Mouse (Mus musculus) cerebellum, adult 11 months (tissue): ENCODE measurements at regions not wholly inside any gene's neighbourhood (a gene's known extent, or its start where the extent isn't known, plus 50 kb on each side); places are given as distances from the start of the nearest gene placed in this dataset.
A peak's percentile ranks its signal among the peaks of the same experiment; 100 is the strongest.

Source experiments
- DNase-seq: peaks from one replicate; pipeline ENCODE4 v3.0.0; 2022

DNA sequence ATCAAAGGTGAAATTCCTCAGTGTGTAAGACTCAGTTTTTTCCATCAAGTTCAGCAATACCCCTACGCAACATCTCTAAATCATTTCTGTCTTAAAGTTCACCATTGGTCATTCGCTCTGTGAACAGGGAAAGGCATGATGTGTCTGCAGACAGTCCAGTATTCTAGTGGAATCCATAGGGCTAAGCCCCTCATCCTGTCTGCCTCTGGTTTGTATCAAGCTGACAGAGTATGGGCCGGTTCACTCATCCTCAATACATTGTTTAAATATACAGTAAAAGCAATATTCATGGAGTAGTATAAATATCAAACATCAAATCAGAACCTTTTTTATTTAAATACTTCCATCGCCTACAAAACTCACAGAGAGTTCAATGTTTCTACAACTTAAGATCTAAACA is 152.9 kb upstream of the Paip1 start:
- no peak for DNase-seq

DNA sequence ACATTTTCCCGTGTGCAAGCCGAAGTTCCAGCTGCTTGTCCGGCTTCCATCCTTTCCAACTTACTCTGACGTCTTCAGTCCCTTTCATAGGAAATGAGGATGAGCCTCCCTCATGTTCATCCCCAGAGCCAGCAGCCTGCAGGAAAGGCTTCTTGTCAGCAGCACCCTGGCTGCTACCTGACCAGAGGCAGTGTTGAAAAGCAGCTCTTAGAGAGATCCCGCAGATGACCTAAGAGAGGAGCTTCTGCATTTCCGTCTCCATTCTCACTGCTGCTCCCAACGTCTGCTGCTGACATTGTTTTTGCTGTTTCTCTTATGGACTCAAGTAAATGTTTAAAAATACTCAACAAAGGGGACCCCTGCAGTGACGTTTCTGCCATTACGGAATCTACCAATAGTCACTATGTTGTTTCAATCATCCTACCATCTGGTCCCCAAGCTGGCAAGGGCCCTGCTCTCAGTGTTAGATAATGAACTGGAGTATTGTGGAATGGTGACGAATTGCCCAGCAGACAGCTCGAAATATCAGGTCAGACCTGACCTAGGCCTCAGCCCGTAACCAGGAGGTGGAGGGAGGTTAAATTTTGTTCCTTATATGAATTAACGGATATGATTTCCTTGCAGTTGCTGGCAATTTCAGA is 151.0 kb upstream of the Paip1 start:
- DNase-seq = no peak

DNA sequence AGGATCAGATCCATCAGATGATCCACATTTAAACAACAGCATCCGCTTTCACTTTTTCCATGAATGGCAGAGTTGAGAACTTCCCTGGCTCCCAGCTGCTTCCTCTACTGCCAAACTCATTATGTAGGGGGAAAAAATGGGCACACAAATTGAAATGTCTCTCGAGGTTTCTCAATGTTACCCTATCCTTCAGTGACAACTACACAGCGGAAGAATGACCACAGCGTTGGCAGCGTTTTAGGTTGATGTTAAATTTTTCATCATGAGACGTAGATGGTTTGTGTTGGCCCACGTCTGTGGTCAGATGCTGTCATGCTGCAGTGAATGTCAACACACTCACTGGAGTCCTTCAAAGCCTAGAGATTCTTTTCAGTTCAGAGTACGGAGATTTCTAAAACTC is 149.0 kb upstream of the Paip1 start:
- DNase-seq = no peak

DNA sequence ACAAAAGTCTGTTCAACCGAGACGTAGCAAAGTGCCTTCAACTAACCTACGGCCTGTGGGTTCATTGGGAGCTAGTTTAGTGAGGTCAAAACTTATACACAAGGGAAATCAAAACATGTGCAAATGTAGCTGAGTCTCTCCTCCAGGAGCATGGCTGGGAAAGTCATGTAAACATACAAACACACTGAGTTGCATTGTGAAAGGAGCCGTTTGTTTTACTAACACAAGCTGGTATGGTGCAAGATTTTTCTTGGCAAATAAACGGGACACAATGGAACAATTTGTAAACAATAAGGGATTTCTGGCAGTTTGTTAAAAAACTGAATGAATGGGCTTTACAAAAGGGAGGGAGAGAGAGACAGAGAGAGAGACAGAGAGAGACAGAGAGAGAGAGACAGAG is 147.8 kb upstream of the Paip1 start:
- DNase-seq = no peak

DNA sequence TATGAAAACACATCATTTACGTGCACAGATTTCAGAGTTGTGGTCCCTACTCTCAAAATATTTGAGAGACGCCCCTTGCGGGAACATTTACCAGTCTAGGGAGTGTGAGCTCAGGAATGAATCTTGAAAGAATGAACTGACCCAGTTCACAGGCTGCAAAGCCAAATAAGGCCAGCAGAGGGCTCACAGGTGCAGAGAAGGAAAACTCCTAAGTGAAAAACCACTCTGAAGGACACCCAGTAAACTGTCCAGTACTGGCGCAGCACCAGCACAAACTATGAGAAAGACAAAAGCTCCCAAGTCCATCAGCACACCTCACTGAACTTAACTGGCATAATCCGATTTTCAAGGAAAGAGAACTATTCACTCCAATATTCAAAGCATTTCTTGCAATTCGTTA is 145.0 kb upstream of the Paip1 start:
- DNase-seq = peak; percentile 24

DNA sequence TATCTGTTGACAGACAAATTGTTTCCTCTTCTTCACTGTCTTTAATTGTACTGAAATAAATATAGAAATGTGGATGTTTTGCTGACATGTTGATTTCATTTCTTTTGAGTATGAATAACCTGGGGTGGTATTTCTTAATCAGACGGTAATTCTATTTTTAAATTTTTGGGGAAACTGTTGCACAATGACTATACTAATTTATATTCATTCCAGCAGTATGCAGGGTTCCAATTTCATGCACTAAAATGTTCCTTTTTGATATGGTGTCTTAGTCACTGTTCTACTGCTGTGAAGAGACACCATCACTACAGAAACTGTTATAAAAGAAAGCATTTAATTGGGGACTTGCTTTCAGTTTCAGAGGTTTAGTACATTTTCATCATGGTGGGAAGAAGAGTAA is 119.2 kb upstream of the Paip1 start:
- DNase-seq = no peak

DNA sequence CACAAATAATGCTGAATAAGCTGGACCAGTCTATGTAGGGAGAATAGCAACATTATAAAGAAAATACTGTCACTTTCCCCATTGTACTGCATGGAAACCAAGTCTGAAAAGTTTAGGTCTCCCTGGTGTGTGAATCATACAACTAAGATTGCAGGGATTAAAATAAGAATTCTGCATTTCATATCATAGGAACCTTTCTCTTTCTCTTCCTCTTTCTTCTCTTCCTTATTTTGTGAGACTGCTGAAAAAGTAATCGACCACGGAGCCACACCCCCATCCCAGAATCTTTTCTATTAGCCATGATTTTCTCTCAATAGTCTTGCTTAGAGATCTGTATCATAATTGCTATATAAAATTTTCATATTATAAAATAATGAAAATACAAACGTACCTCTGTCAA is 118.4 kb upstream of the Paip1 start:
- DNase-seq = no peak

DNA sequence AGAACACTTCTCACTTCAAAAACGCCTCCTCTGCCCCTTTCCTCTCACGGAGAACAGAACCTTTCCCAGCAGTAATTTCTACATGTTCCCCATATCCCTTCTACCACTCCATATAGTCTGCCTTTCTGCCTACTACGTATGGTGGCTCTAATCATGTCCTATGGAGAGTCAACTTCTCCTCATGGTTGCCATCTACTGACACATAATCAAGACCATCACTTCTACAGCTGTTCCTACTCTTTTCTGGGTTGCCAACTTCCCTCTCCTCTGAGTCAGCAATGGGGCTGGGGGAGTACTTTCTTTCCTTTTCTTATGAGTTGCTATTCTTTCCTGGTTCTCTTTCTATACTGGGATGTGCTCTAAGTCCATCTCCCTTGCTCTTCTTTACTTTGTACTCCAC is 114.0 kb upstream of the Paip1 start:
- no peak for DNase-seq

DNA sequence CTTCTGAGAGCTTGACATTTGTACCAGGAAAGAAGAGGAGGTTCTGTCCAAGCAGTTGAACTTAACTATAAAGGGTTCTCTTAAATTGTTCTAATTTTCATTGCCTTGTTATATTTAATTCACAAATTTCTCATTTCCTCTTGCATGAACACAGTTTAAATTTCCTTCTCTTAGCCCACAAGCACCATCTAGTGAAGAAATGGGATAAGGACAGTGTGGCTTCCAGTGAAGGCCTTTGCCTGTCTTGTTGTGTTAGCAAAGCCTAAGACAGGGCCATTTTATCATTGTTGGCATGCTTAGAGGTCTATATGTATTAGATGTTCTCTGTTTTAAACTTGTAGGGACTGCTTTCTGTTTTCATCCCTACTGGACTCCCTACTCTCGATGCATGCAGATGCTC is 110.0 kb upstream of the Paip1 start:
- no peak for DNase-seq

DNA sequence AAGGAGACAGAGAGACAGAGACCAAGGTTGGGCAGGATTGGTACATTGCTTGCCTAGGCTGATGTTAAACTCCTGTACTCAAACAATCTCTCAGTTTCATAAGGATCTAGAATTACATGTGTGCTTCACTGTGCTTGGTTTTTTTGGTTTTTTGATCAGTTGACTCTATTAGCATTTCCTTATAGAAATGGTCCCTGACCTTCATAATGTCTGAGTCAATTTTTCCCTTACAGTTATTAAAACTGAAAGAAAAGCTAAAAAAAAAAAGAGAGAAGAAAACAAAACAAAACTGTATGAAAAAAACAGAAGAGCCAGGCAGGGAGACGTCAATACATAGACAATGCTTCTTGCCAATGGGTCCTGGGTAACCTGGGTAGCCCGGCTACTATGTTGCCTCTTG is 102.9 kb upstream of the Paip1 start:
- DNase-seq = no peak

DNA sequence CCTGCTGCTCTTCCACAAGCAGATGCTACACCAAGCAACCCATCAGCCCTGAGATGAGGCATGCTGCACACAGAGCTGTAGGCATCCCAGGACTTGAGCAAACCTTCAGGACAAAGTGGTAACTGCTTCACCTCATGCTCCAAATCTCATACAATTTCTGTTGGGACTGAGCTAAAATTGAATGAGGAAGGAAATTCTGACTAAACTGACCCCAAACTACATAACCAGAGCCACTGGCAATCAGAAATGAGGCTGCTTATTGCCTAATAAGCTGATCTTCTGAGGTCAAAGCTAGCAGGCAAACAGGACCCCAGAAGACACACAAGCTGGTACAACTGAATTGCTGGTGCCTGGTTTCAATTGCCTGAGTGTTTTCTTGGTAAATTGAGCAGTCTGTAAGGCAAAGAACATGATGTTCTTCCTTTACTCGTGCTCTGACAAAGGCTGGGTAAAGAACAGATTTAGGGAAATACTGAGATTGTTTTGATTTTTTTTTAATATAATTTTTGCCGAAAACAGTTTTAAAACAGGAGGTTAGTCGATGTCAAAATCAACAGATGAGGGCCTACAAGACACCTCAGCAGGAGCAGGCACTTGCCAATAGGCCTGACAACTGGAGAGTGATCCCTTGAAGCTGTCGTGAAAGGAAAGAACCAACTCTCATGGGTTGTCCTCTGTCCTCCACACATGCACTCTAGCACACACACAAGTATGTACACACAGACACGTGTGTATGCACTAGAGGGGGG is 101.3 kb upstream of the Paip1 start:
- no peak for DNase-seq

DNA sequence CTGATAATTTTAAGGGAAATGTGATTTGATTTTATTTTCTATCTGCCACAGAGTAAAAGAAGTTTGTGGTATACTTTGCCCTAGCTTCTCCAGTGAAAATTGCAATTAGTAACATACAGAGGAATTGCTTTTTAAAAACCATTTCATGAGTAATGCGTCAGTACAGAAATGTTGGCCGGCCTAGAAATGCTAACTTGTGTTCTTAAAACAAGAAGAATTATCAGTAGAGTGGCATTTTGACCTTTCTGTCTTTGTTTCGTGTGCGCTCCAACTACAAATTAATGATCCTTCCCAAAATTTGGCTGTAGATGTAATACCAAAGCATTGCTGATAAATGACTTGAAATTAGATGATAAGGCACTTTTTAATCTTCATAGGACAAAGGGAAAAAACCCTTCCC is 99.7 kb upstream of the Paip1 start:
- no peak for DNase-seq

DNA sequence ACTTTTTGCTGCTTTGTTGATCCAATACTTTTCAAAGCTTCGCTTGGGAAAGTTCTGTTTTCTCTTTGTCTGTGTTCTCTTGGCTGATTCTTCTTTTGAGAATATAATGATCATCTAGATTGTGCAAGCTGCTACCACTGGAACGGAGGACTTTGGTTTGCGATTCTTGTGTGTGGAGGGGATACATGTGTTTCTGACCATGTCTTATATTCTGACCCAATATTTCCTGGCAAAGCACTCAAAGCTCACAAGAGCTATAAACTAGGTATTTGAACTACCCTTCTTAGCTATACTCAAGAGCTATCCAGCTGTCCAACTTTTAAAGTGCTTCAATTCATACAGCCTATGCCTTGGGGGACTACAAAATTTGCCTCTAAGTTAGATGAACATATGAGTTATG is 96.6 kb upstream of the Paip1 start:
- DNase-seq = no peak

DNA sequence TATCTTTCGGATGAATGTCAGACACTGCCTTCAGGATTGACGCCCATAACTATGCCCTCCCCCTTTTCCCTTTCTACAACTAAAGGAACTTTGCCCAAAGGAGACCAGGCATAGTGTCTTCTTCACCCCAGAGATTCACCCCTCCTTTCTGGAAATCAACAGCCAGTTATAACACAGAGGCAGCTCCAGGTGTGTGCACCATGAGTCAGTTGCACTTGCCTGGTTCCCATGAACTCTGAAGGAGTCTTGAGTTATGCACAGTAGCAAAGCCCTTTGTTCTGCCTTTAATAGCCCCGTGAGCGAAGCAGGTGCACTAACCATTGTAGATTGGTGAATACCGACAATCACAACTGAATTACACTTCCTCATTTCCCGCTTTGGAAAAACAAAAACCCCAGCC is 94.5 kb upstream of the Paip1 start:
- DNase-seq = no peak

DNA sequence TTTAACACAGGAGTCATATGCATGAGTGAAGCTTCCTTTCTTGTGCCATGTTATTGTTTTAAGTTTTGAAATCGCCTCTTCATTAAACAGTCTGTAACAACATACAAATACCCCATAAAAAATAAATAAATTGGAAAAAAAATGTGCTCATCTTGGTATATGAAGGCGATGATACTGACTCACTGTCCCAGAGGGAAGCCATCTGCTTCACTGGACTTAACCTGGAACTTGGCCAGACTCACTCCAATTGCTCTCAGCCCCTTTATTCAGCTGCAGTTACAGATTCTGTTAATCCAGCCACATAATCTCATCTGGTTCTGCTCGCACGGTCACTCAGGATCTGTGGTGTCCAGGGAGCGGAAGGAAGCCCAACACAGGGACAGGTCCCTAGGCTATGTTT is 90.5 kb upstream of the Paip1 start:
- no peak for DNase-seq

DNA sequence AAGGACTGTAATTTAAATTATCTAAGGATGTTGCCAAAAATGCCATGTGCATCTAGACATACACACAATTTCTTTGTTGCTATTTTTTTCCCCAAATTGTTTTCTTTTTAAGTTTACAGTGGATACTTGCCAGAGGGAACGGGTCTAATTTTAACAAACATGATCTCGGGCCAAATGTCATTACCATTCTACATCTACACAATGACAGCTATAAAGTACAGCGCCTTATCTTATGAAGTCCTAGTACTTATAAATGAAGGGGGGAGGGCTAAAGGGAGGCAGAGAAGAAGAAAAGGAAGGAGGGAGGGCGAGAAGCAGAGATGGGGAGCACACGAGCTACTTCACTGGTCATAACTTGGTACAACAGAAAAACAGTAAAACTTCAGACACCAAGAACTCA is 89.4 kb upstream of the Paip1 start:
- no peak for DNase-seq

DNA sequence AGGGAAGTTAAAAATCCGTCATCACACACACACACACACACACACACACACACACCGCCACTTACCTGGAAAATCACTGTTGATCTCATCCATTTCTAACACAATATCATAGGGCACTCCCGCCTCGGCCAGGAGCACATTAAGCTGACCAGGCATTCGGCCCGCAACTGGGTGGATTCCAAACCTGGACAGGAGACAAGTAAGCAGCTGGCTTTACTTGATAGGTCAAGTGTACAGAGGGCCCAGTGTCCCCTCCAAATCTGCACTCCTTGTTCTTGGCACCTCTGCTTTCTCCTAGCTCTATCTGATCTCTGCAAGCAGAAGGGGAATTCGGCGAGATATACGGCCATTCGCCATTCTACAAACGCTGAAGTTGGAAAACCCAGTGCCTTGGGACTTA is 88.6 kb upstream of the Paip1 start:
- DNase-seq = no peak

DNA sequence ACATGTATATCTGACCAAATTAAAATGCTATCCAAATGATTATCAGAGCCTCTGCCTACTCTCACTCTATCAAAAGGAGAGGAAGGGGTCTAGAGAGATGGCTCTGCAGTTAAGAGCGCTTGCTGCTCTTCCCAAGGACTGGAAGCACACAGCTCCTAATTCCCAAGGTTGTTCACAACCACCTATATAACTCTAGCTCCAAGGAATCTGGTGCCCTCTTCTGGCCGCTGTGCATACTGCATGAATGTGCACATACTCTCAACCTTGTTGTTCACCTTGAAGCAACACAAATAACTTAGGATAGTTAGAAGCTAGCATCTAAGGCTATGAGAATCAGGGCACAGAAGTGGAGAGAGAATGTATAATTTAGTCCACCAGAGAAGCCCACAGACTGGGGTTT is 86.6 kb upstream of the Paip1 start:
- no peak for DNase-seq

DNA sequence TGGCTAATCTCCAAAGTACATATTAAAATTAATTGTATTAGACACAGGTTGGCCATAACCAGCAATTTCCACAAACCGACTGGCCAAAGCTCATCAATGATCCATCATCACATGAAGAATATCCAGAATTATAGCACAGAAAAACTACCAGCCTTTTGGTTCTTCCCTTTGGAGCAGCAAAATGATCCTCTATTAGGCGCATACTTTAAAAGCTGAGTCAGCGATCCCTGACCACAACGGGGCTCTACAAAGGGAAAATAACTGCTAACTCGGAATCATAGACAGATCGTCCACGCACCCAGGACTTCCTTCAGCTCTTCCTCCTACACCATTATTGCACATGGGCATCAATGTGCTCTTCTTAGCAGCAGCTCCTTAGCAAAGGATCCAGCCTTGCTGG is 85.6 kb upstream of the Paip1 start:
- no peak for DNase-seq

DNA sequence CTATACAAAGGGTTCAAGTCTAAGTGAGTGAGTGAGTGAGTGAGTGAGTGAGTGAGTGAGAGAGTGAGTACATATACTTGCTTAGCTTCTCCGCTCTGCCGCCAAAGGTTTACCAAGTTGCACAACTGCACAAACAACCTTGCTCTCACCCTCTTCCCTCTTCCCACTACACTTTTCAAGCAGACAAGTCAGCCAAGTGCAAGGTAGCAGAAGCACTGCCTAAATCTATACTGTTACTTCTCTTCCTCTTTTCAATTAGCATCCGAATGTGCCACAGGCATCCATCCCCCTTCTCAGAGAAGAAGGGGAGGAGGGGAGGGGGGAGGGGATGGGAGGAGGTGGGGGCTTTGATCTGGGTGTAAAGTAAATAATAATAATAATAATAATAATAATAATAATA is 80.4 kb upstream of the Paip1 start:
- DNase-seq = no peak

DNA sequence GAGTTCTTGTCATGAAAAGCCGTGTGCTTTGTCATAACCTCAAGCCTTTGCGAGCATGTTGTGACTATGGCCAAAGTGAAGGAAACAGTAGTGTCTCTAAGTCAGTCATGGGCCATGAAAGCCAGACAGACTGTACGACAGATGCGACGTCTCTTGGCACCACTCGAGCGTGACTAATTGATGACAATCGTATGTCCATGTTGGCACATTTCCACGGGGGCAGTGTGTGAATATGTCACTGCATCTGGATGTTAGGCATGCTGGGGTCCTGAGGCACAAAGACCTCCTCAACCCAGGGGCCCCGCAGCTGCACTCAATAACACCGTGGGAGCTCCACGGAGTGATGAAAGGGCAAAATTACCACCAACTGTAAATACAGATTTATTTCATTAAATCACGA is 77.1 kb upstream of the Paip1 start:
- no peak for DNase-seq

DNA sequence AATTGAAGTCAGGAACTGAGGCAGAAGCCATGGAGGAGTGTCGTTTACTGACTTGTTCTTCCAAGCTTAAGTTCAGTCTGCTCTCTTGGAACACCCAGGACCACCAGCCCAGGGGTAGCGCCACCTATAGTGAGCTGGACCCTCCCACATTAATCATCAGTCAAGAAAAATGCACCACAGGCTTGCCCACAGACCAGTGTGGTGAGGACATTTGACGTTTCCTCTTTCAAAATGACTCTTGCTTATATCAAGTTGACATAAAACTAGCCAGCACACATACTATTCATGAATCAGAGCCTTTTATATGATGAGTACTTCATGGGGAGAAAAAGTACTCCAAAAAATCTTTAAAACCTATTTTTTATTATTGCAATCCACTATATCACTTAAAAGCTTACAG is 69.7 kb upstream of the Paip1 start:
- DNase-seq = no peak

DNA sequence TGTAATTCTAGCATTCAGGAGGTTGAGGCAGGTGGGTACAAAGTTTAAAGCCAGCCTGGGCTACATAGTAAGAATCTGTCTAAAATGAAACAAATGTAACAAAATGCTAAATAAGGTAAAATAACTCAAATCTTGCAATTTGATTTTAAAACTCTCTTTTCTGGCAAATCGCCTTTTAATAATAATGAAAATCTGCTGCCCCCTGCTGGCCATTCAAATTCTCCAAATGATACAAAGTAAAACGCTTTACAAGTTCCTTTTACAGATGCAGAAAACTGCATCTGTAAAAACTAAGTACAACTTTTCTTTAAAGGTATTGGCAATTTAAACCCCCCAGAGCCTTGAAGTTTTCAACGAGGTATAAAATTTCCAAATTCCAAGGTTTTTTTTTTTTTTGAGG is 65.0 kb upstream of the Paip1 start:
- DNase-seq = no peak

DNA sequence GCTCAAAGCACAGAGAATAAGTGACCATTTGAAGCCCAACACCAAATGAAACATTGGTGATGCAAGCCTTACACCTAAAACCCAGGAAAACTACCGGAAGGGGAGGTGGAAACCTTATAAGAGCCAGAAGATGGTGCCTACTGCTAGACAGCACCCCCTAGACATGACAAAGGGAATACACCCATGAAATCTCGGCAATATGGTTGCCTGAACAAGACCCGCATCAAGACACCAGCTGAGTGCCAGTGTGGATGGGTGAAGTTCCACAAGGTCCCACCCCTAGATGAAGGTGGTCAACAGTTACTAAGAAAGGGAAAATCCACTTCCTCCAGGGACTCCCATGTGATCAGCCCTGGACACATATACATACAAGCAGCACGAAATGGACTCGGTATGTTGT is 64.2 kb upstream of the Paip1 start:
- DNase-seq = no peak

DNA sequence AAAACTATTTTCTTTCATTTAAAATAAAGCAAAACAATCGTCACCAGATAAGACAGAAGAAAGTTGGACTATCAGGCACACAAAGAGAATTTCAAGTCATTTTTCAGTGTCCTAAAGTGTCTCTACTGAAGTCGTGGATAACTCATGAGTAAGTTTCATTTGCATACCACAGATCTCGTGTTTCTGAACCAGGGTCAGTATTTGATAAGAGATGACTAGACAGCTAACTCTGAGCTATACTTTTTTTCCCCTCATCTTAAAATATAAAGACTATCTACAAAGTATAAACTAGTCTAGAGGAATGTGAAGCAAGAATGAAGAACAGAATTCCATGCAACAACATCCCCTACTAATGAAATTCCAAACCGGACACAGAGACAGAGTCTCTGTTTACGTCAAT is 60.9 kb upstream of the Paip1 start:
- no peak for DNase-seq
